Mouse (Mus musculus) cortical plate, adult 2 months (tissue): ENCODE results near the gene Mis18bp1.

Experiments
- CTCF ChIP-seq: fragments of 200-500 bp; IDR thresholded peaks from 2 replicates; pipeline ENCODE4 v1.5.1; 2011; ENCODE audit warnings: mild to moderate bottlenecking, control low read depth, low read length; ENCODE audit not compliant: insufficient read depth; ENCODE audit errors: extremely low read depth
- POLR2A ChIP-seq: fragments of 200-500 bp; IDR thresholded peaks from 2 replicates; pipeline ENCODE4 v1.6.1; 2011; ENCODE audit warnings: mild to moderate bottlenecking, low read length, control low read depth; ENCODE audit not compliant: insufficient read depth; ENCODE audit errors: extremely low read depth

- TF ChIP-seq POLR2A = no peak
- no peak for TF ChIP-seq CTCF
These were observed 44.0 kb upstream of the Mis18bp1 start for GRCm38 (mm10) chr12:65216404-65216840.
